Mouse (Mus musculus) midbrain, embryonic 11.5 days (tissue): ENCODE measurements around the gene Insr. TPM values are rescaled to one million over a fixed set of nuclear protein-coding genes. Genes with fewer than 3 reads are reported as not detected.
"Not testable (repeated sequence)": the region's sequence is repeated elsewhere in the genome, so short reads cannot be mapped to it uniquely, and the experiment has no call there.

ENCODE experiments used
- ATAC-seq: fragments of 200-750 bp; cut with Nextera tagmentation; 2 replicates; pipeline ENCODE4 v1.8.0; 2017; ENCODE audit warnings: moderate TSS enrichment, moderate library complexity; ENCODE audit not compliant: low FRiP score
- DNase-seq: peaks from one replicate; pipeline ENCODE4 v3.0.0; 2015; ENCODE audit warnings: low spot score; ENCODE audit errors: missing footprints
- H3K27ac ChIP-seq: fragments of 300-500 bp; sonication (generic); 2 replicates; pipeline ENCODE4 v1.5.1; 2014; ENCODE audit warnings: low read depth, low read length
- H3K27me3 ChIP-seq: fragments of 300-500 bp; sonication (generic); 2 replicates; pipeline ENCODE4 v1.6.1; 2014; ENCODE audit warnings: mild to moderate bottlenecking, low read length, moderate library complexity, mixed read lengths; ENCODE audit not compliant: control insufficient read depth, insufficient read depth
- H3K36me3 ChIP-seq: fragments of 300-500 bp; sonication (generic); 2 replicates; pipeline ENCODE4 v1.6.1; 2014; ENCODE audit warnings: mild to moderate bottlenecking, low read length, moderate library complexity, mixed read lengths; ENCODE audit not compliant: control insufficient read depth, insufficient read depth
- H3K4me1 ChIP-seq: fragments of 300-500 bp; sonication (generic); 2 replicates; pipeline ENCODE4 v1.6.1; 2014; ENCODE audit warnings: low read length; ENCODE audit not compliant: control insufficient read depth, insufficient read depth
- H3K4me2 ChIP-seq: fragments of 300-500 bp; sonication (generic); 2 replicates; pipeline ENCODE4 v1.6.1; 2014; ENCODE audit warnings: mild to moderate bottlenecking, moderate library complexity
- H3K4me3 ChIP-seq: fragments of 300-500 bp; sonication (generic); 2 replicates; pipeline ENCODE4 v1.5.1; 2014; ENCODE audit warnings: low read depth, low read length
- H3K9ac ChIP-seq: fragments of 300-500 bp; sonication (generic); 2 replicates; pipeline ENCODE4 v1.6.1; 2014; ENCODE audit warnings: low read length
- H3K9me3 ChIP-seq: fragments of 300-500 bp; sonication (generic); 2 replicates; pipeline ENCODE4 v1.6.1; 2016; ENCODE audit warnings: low read length; ENCODE audit not compliant: control insufficient read depth
- WGBS: fragments of 180-500 bp; shearing (Covaris S2); extraction: QIAGEN DNeasy Blood & Tissue Kit; methylation state at CpG from one replicate; pipeline ENCODE4 v1.1.7; 2014; 5-methylcytosine and 5-hydroxymethylcytosine counted together
- polyA plus RNA-seq: library from polyadenylated mRNA; unstranded; fragments of >200 nt; fragmentation: Nextera tagmentation; extraction: Ambion mirVana; gene quantifications from 2 replicates; pipeline ENCODE4 v1.2.1, GENCODE M21; 2014

Gene Insr
- 31.5 and 31.7 TPM in 2 replicates for polyA plus RNA-seq

GRCm38 (mm10) chr8:3278934-3279720 is at the start of gene Insr:
Insr (minus strand) TSS chr8:3279617.
- Histone ChIP-seq H3K4me3 (peak within 1 kb of the TSS; percentile 84), H3K9ac (peak within 1 kb of the TSS; percentile 92), H3K36me3 (no peaks in the 10 kb centered on the region), H3K27me3 (no peaks in the 10 kb centered on the region; the same call in 1 of the 2 replicates), H3K9me3 (no peaks in the 10 kb centered on the region), H3K4me2 (peak within 1 kb of the TSS; percentile 62), H3K4me1 (peaks cover 11% of the 10 kb centered on the region), H3K27ac (no peak within 1 kb of the TSS)
- ATAC-seq (peak; percentile 97), DNase-seq (peak; percentile 99)
- WGBS: under 1% methylated on average over 58 of the region's 61 CpGs

- Histone ChIP-seq H3K4me2 (no peak overlapping the region), H3K27ac (no peak overlapping the region), H3K36me3 (no peaks in the 10 kb centered on the region), H3K9me3 (no peaks in the 10 kb centered on the region), H3K27me3 (no peaks in the 10 kb centered on the region), H3K4me3 (no peak overlapping the region), H3K4me1 (no peaks in the 10 kb centered on the region), H3K9ac (no peak overlapping the region)
- DNase-seq: no peak
- no peak for ATAC-seq
- 80% methylated on average over 8 of the region's 8 CpGs for WGBS
Measured at GRCm38 (mm10) chr8:3327538-3328245, 48.3 kb upstream of the Insr start.

GRCm38 (mm10) chr8:3327056-3327455 is 47.6 kb upstream of the Insr start:
- H3K9me3 ChIP-seq: no peaks in the 10 kb centered on the region
- no peak overlapping the region for H3K4me3 ChIP-seq
- H3K27ac ChIP-seq: no peak overlapping the region
- H3K27me3 ChIP-seq: no peaks in the 10 kb centered on the region
- H3K4me2 ChIP-seq: no peak overlapping the region
- H3K36me3 ChIP-seq: no peaks in the 10 kb centered on the region
- H3K9ac ChIP-seq: no peak overlapping the region
- WGBS: 79% methylated on average over 1 of the region's 1 CpGs
- no peak for ATAC-seq
- no peak for DNase-seq
- H3K4me1 ChIP-seq: no peaks in the 10 kb centered on the region

GRCm38 (mm10) chr8:3324253-3324652 is 44.8 kb upstream of the Insr start:
- H3K27ac ChIP-seq: no peak overlapping the region
- DNase-seq (no peak), ATAC-seq (no peak)
- H3K36me3 ChIP-seq: no peaks in the 10 kb centered on the region
- WGBS: 88% methylated on average over 2 of the region's 2 CpGs
- H3K27me3 ChIP-seq: no peaks in the 10 kb centered on the region
- no peak overlapping the region for H3K4me2 ChIP-seq
- H3K9ac ChIP-seq: no peak overlapping the region
- H3K9me3 ChIP-seq: no peaks in the 10 kb centered on the region
- no peaks in the 10 kb centered on the region for H3K4me1 ChIP-seq
- H3K4me3 ChIP-seq: no peak overlapping the region

GRCm38 (mm10) chr8:3319267-3319666 is 39.9 kb upstream of the Insr start:
- not testable (repeated sequence) for H3K4me2 ChIP-seq, H3K9me3 ChIP-seq, H3K9ac ChIP-seq, H3K4me1 ChIP-seq, H3K36me3 ChIP-seq, DNase-seq, H3K27ac ChIP-seq, ATAC-seq, H3K27me3 ChIP-seq, H3K4me3 ChIP-seq
- 96% methylated on average over 9 of the region's 11 CpGs for WGBS

GRCm38 (mm10) chr8:3316585-3316984 is 37.2 kb upstream of the Insr start:
- H3K36me3 ChIP-seq: no peaks in the 10 kb centered on the region
- 93% methylated on average over 5 of the region's 5 CpGs for WGBS
- H3K4me1 ChIP-seq: no peaks in the 10 kb centered on the region
- H3K27ac ChIP-seq: no peak overlapping the region
- ATAC-seq (no peak), DNase-seq (no peak)
- H3K4me2 ChIP-seq: no peak overlapping the region
- no peak overlapping the region for H3K4me3 ChIP-seq
- H3K27me3 ChIP-seq: no peaks in the 10 kb centered on the region
- H3K9me3 ChIP-seq: no peaks in the 10 kb centered on the region
- H3K9ac ChIP-seq: no peak overlapping the region

GRCm38 (mm10) chr8:3314345-3314744 is 34.9 kb upstream of the Insr start:
- H3K27me3 ChIP-seq: no peaks in the 10 kb centered on the region
- WGBS: 77% methylated on average over 2 of the region's 2 CpGs
- H3K27ac ChIP-seq: no peak overlapping the region
- H3K4me2 ChIP-seq: no peak overlapping the region
- H3K36me3 ChIP-seq: no peaks in the 10 kb centered on the region
- H3K4me3 ChIP-seq: no peak overlapping the region
- H3K9ac ChIP-seq: no peak overlapping the region
- H3K9me3 ChIP-seq: no peaks in the 10 kb centered on the region
- H3K4me1 ChIP-seq: no peaks in the 10 kb centered on the region
- DNase-seq: no peak
- ATAC-seq: no peak

GRCm38 (mm10) chr8:3313843-3314242 is 34.4 kb upstream of the Insr start:
- Histone ChIP-seq H3K4me2 (no peak overlapping the region), H3K36me3 (no peaks in the 10 kb centered on the region), H3K27ac (no peak overlapping the region), H3K4me3 (no peak overlapping the region), H3K9me3 (no peaks in the 10 kb centered on the region), H3K27me3 (no peaks in the 10 kb centered on the region), H3K9ac (no peak overlapping the region), H3K4me1 (no peaks in the 10 kb centered on the region)
- DNase-seq (no peak), ATAC-seq (no peak)
- 80% methylated on average over 3 of the region's 3 CpGs for WGBS

GRCm38 (mm10) chr8:3313417-3313816 is 34.0 kb upstream of the Insr start:
- not testable (repeated sequence) for H3K4me2 ChIP-seq, H3K9me3 ChIP-seq, DNase-seq, H3K4me3 ChIP-seq, H3K27me3 ChIP-seq, ATAC-seq, H3K27ac ChIP-seq, H3K4me1 ChIP-seq, H3K9ac ChIP-seq, H3K36me3 ChIP-seq
- 93% methylated on average over 1 of the region's 1 CpGs for WGBS
